Mouse (Mus musculus) CD4-positive, CD25-positive, alpha-beta regulatory T cell, adult 2 months (primary cell): ENCODE measurements around the gene Sh3bgrl.

Experiments used
- DNase-seq: peaks from one replicate; pipeline ENCODE4 v3.0.0-alpha.2; 2012; ENCODE audit warnings: low read depth, low spot score

Gene Sh3bgrl

GRCm38 (mm10) chrX:109238163-109238562 is 143.0 kb downstream of the Sh3bgrl start:
- peak; percentile 16 for DNase-seq
